Mouse (Mus musculus) testis, adult 2 months (tissue): ENCODE measurements around the gene Fam186a.

ENCODE experiments used
- CTCF ChIP-seq: fragments of 200-500 bp; IDR thresholded peaks from 2 replicates; pipeline ENCODE4 v1.5.1; 2012; ENCODE audit warnings: low read depth, mild to moderate bottlenecking, inconsistent platforms, low read length, moderate library complexity; ENCODE audit not compliant: control insufficient read depth, insufficient read depth, insufficient replicate concordance
- POLR2A ChIP-seq: fragments of 200-500 bp; IDR thresholded peaks from 2 replicates; pipeline ENCODE4 v1.6.1; 2012; ENCODE audit warnings: low read depth, mild to moderate bottlenecking, inconsistent platforms, low read length, moderate library complexity; ENCODE audit not compliant: control insufficient read depth

- no peak for TF ChIP-seq CTCF
- TF ChIP-seq POLR2A, result no peak
These were observed 55.1 kb downstream of the Fam186a start for GRCm38 (mm10) chr15:99911785-99912184.
